ENCODE assay signal across 7 mouse cellular contexts in the genomic region with DNA sequence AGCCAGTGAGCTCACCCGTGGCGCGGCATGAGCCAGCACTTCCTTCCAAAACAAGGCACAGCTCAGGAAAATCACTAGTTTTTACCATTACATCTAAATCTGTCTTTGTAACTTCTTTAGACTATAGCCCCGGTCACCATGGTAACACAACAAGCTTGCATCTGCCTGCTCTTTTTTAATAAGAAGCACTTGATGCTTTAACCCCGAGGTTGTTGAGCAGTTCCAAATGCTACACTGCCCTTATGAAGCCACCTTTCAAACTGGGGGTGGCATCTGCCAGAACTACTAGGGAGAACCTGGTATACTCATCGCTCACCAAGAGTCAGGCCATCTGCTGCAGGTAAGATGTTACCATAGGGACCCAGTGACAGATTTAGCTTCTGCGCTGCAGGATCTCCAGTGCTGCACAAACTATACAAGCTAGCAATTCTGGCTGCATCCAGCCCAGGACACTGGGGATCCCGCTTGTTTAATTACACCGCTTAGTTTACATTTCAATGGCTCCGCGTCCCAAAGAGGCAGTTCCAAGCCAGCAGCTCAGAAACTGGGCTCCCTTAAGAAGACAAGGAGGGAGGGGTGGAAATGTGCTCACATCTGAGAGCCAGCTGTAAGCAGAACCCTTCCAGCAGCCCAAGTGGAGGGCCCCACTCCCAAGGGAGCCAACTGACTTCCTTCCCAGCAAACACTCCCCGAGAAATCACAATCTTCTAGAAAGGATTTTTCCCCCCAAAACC.
A peak's percentile ranks its signal among the peaks of the same experiment; 100 is the strongest.
DNase-seq lines count a peak whose midpoint lies in the region; ATAC-seq and TF ChIP-seq lines count a peak whose summit lies in the region.

No protein-coding gene starts in this region.

- intact Hi-C loops in gastrocnemius, adult 2 months (cut with DNase I): no loop called here

- peak overlapping the region; percentile 49 for H3K4me2 ChIP-seq in hindbrain, embryonic 13.5 days
- peak overlapping the region; percentile 67 for H3K4me2 ChIP-seq in limb, embryonic 13.5 days (replicated peaks)
- peak overlapping the region; percentile 51 for H3K4me2 ChIP-seq in neural tube, embryonic 13.5 days

- peak overlapping the region; percentile 44 for H3K27ac ChIP-seq in gastrocnemius, adult 2 months
- peak overlapping the region; percentile 81 for H3K27ac ChIP-seq in hindbrain, embryonic 13.5 days
- H3K27ac ChIP-seq in limb, embryonic 13.5 days: peak overlapping the region; percentile 75
- peak overlapping the region; percentile 83 for H3K27ac ChIP-seq in neural tube, embryonic 13.5 days (replicated peaks)

- H3K9ac ChIP-seq in hindbrain, embryonic 13.5 days: peak overlapping the region; percentile 36; the same call in 1 of the 2 replicates
- peak overlapping the region; percentile 55 for H3K9ac ChIP-seq in limb, embryonic 13.5 days
- H3K9ac ChIP-seq in neural tube, embryonic 13.5 days: peak overlapping the region; percentile 41; the same call in 1 of the 2 replicates

- peak overlapping the region; percentile 57 for H3K4me3 ChIP-seq in gastrocnemius, adult 2 months
- H3K4me3 ChIP-seq in hindbrain, embryonic 13.5 days: peak overlapping the region; percentile 19
- peak overlapping the region; percentile 39 for H3K4me3 ChIP-seq in limb, embryonic 13.5 days
- peak overlapping the region; percentile 18 for H3K4me3 ChIP-seq in neural tube, embryonic 13.5 days

- H3K36me3 ChIP-seq in hindbrain, embryonic 13.5 days: peaks cover 20% of the 10 kb centered on the region
- H3K36me3 ChIP-seq in limb, embryonic 13.5 days: no peaks in the 10 kb centered on the region
- H3K36me3 ChIP-seq in neural tube, embryonic 13.5 days: peaks cover 13% of the 10 kb centered on the region

- DNase-seq in brain, adult 2 months (ENCODE audit: low read depth, low spot score): peak; percentile 95
- DNase-seq in cerebellum, postnatal 14 days: peak; percentile 54 to 74
- peak; percentile 59 for DNase-seq in gastrocnemius, adult 2 months
- no peak for DNase-seq in thymus, postnatal 25 days

- no peak for TF ChIP-seq CTCF in gastrocnemius, adult 2 months (IDR thresholded peaks at IDR 0.05)

- WGBS in hindbrain, embryonic 13.5 days: 3% methylated on average over 12 of the region's 12 CpGs
- 6% methylated on average over 12 of the region's 12 CpGs for WGBS in limb, embryonic 13.5 days
- WGBS in neural tube, embryonic 13.5 days: 5% methylated on average over 12 of the region's 12 CpGs

- no peaks in the 10 kb centered on the region for H3K9me3 ChIP-seq in hindbrain, embryonic 13.5 days
- H3K9me3 ChIP-seq in limb, embryonic 13.5 days: no peaks in the 10 kb centered on the region
- H3K9me3 ChIP-seq in neural tube, embryonic 13.5 days: no peaks in the 10 kb centered on the region

- no peaks in the 10 kb centered on the region for H3K27me3 ChIP-seq in hindbrain, embryonic 13.5 days
- no peaks in the 10 kb centered on the region for H3K27me3 ChIP-seq in limb, embryonic 13.5 days
- no peaks in the 10 kb centered on the region for H3K27me3 ChIP-seq in neural tube, embryonic 13.5 days

- ATAC-seq in hindbrain, embryonic 13.5 days (ENCODE audit: low FRiP score): peak; percentile 88
- peak; percentile 84 for ATAC-seq in limb, embryonic 13.5 days (ENCODE audit: low FRiP score, low read depth)
- ATAC-seq in neural tube, embryonic 13.5 days (ENCODE audit: low read depth): peak; percentile 90

- peaks cover 35% of the 10 kb centered on the region for H3K4me1 ChIP-seq in hindbrain, embryonic 13.5 days (replicated peaks)
- peaks cover 15% of the 10 kb centered on the region for H3K4me1 ChIP-seq in limb, embryonic 13.5 days
- H3K4me1 ChIP-seq in neural tube, embryonic 13.5 days (replicated peaks): peaks cover 49% of the 10 kb centered on the region
